Mouse (Mus musculus) T-helper 2 cell (primary cell): ENCODE data around the gene Tead1.

Experiments
- in situ Hi-C: fragments of 300-600 bp; cut with MboI, MseI; formaldehyde crosslinking; loops from one replicate; pipeline ENCODE4 v1.15.1; 2025; ENCODE audit warnings: high pct_unique_total_duplicates

Gene Tead1

DNA sequence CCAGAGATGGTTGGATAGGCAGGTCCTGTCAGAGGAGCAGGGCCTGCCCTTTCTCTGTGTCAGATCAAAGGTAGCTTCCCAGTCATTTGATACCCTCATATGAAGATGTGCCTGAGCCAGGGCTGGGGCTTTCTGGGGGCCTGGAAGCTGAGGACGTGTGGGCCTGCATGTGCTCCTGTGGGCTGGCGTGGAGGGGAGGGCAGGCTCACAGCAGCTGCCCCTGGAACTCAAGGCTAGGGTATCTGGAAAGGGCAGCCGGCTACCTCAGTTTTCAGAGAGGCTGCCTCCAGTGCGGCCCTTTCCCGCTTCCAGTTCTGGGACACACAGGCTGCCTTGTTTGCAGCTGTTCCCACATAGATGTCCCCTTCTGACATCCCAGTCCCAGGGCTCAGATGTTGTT is 96.7 kb downstream of the Tead1 start:
- in situ Hi-C loops: no loop called here

DNA sequence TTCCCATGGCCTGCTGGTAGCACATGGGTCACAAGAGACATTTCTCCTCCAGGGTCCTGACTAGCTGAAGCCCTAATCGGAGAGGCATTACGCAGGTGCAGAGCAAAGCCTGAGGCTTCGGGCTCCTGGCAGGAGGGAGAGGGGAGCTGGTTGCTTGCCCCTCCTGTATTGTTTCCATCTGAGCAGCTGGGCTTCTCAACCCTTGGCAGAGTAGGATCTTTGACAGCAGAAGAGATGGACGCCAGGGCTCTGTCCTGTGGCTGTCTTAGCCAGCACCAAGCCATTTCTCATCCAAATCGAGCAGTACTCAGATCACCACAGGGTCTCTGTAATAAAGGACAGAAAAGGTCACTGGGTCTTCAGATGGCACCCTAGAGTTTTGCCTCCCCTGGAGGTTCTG is 97.6 kb downstream of the Tead1 start:
- in situ Hi-C loops: no loop called here

DNA sequence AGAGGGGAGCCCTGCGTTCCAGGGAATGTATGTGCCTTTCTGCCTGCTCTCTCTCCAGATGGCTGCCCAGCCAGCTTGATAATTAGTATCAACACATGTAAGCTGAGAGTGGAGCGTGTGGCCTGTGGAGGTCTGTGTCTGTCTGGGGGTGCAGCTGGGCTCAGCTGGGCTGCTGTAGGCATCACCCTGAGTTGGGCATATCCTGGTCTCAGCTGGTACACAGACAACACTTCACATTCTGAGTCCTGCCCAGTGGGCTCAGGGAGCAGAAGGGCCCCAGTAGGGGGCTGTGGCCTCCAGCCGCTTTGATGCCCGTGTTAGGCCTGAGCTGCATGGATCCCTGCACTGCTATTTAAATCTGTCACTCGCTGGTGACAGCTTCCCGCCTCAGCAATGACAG is 100.5 kb downstream of the Tead1 start:
- in situ Hi-C loops: no loop called here

DNA sequence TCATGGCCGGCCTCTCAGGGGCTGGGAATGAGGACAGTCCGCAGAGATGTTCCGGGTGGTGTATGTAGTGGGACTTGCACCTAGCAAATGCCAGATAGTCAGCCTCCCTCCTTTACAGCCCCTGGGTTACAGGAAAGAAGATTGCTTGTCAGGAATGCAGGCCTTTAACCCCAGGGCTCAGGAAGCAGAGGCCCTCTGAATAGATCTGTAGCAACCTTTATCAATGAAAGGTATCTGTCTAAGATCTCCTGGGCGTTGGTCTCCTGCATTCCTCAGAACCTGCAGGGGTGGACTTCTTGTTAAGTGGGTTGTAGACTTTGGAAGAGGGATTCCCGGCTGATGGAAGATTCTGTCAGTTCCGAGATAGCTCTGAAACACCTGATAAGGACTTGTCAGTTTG is 101.8 kb downstream of the Tead1 start:
- in situ Hi-C loops: no loop called here

DNA sequence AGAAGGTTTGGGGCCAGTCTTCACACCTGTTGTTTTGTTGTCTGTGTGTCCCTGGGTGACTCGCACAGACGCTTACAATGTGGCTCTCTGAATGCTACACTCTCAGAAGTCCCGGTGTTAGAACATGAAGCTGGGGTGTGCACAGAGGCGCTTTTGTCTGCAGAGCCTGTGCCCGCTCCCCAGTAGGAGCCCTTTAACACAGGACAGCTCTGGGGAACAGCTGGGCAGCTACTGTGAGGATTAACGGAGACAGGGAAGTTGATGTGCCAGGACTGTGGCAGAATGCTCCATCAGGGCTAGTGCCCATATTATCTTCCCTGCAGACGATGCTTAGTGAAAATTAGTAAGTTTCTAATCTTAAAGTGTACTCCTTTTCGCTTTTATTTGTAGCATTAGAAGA is 102.9 kb downstream of the Tead1 start:
- in situ Hi-C loops: no loop called here

DNA sequence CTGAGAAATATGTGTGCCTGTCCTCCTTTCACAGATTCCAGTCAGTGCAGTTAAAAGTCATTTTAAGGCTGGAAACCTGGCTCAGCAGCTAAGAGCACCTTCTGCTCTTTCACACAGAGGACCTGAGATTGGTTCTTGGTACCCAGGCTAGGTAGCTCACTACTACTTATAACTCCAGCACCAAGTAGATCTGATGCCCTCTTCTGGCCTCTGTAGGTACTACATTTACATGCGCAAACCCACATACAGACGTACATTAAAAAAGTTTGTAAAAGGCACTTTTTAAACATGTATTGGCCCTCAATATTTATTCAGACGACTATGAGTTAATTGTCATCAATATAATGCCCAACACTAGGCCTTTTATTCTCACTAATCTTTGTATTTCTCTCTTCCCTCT is 105.2 kb downstream of the Tead1 start:
- in situ Hi-C loops: no loop called here

DNA sequence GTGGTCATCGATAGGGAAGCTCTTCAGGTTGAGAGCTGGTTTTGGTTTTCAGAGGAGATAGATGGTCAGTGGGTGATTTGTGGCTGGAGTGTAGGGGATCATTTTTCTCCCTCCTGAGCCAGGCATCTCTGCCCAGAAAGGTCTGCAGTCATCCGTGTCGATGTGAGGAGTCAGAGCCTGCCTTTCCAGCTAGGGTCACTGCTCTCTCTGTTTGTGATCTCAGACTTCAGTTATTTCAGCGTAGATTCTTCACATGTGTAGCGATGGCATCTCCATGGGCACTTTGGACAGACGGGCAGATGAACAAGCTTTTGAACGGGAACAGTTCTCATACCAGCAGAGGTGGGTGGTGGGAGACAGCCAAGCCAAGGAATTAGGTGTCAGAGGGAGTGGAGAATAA is 106.2 kb downstream of the Tead1 start:
- in situ Hi-C loops: no loop called here

DNA sequence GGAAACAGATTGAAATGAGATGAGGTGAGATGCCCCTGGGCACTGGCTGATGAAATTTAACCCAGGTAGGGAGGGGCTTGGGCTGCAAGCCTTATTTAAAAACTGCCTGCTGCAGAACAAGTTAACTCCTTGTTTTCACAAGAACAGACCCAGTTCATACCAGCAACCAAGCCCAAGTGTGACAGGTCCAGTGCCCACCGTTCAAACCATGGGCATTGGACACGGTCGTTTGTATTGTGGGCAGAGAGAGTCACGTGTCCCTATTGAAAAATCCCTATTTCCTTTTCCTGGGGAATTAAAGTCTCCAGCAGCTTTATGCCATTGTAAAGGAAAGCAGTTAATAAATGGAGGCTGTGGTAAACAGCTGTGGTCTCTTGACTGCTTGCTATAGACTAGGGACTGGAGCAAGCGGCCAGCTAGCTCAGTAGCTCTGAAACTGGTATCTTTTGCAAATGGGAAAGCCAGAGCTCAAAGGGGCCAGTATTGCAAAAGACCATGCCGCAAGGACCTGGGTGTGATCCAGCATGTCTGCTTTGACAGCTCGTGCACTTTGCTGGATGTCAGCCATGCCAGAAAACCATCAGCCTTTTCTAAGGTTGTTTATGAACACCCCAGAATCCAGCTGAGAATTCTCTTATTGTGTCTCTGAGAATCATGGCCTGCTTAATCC is 107.6 kb downstream of the Tead1 start:
- in situ Hi-C loops: no loop called here

DNA sequence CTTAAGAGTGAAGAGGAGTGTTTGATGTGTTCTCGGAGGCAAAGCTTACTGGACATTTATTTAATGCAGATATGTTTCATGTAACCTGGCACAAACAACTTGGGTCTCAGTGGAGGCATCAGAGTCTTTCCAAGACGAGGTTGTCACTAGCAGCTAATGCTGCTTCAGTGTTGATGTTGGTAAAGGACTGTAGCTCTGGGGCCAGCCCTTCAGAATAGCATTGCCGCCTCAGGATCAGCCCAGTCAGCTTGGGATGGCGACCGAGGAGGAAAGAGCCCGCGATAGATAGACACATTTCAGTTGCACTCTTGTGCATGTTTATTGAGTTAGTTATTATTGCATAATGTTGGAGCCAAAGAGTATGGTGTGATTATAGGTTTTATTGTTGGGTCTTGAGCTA is 108.2 kb downstream of the Tead1 start:
- in situ Hi-C loops: no loop called here

DNA sequence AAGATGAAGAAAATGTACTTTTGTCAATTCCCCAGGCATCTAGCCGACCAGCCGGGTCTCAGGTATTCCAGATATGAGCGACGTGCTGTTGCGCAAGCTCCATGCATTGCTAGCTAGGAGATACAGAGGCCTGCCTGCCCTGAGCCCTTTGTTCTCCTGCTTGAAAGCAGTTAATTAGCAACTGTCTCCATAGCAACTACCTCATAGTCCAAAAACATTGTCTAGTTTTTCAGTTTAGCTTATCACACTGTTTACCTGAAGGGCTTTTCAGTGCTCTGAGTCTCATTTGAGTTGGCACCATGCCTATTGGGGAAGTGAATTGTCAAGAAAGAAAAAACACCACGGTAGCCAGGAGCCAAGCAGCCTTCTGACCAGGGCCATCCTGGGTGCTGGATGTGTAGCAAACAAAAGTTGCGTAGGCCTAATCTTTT is 109.2 kb downstream of the Tead1 start:
- in situ Hi-C loops: no loop called here

DNA sequence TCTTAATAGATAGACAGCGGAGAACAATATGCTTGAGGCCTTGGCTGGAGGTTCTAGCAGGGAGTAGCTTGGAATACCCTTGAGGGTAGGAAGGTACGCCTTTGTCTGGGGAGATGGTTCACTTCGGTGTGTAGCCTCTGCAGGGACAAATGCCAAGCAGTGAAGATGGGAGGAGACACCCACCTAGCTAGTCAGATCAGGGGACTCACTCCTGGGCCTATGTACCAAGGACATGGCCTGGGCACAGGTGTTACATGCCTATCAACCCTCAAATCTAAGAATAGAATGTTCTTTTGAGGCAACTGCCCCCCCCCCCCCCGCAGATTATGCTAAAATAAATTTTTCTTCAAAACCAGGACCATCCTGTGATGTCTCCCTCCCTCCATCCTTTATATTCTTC is 110.6 kb downstream of the Tead1 start:
- in situ Hi-C loops: no loop called here

DNA sequence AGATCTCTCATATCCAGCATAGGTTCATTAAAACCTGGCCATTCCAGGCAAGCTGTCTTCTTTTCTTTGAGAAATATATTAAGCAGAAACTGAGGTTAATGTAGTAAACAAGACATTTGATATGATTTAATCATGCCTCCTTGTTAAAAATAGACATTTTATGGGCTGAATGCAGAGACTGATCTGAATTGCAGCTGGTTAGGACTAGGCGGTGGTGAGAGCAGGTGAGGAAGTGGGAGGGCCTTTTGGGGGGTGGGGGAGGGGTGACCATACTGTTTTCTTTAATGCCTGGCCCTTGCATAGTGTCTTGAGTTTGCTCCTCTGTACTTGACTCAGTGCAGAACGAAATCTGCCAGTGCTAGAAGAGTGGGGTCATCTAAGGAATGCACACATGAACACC is 111.2 kb downstream of the Tead1 start:
- in situ Hi-C loops: no loop called here

DNA sequence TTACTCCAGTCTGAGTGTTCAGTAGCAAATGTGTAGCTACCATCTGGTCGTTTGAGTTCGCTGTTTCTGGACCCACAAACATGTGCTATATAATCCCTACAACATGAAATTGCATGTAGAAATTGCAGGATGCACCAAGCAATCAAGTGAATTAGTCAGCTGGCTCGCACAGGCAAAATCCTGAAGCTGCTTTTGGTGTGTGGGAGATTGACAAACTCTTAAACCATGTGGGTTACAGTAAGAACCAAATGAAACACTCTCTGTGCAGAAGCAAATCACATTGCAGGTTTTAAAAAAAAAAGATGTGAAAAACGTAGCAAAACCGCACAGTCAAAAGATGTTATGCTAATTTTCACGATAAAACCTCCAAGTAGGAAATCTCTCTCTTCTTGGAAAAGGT is 113.6 kb downstream of the Tead1 start:
- in situ Hi-C loops: no loop called here

DNA sequence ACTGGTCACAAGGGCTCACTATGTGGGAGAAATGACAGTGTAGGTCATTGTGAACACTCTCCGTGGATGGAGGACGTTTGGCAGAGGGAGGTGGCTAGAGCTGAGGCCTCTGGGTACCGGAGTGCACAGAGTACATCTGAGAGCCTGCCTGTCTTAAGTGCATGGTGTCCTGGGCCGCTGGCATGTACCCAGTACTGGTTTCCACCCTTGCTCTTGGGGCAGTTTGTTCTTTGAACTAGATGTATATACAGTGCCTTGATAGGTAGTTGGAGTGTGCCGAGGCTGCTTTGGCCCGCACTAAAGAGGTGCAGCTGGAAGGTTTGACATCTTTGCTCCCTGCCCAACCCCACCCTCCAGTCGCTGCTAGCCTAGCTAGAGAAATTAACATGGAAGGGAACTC is 114.8 kb downstream of the Tead1 start:
- in situ Hi-C loops: no loop called here

DNA sequence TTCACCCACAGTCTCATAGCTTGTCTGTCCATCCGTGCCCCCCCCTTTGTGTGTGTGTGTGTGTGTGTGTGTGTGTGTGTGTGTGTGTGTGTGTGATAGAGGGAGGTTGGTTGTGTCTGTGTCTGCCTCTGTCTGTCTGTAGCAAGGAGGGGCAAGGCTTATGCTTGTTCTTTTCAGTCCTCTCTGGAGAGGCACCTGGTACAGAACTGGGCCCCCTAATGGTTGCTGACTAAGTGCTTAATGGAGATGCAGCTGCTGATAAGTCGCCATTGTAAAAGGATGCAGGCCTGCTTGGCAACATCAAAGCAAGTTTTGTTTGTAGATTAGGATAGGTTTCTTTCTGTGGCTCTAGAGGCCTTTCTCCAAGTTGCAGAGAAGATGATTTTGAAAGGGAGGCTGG is 115.4 kb downstream of the Tead1 start:
- in situ Hi-C loops: no loop called here

DNA sequence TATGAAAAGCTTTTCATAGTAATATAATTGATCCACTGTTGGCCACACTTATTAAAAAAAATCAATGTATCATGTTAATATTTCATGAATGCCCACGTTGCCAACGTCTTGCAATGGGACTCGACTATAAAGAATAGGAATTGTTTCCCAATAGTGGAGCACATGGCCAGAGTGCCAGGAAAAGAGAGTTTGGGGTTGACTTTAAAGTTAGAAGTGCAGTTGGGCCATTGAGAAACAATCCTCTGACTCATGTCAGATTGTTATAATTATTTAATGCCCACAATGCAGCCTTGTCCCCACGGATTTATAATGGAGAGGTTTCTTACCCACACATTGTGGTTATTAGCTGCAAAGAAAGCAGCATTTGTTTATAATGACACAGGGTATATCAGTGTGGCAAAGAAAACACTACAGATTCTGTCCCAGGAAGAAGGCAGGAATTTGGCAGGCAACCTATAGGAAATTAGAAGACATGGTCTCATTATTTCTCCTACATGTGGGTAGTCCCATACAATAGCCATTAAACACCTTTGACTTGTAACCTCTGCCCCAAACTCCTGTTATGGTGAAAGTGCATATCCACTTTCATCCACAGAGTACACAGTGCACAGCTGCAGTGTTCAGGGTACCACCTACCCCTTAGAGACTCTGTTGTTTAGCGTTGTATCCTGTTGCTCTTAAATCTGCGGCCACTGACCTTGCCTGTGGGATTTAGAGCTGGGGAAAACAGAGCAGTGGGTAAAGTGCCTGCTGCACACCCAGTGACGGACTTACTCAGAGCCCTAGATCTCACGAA is 118.6 kb downstream of the Tead1 start:
- in situ Hi-C loops: no loop called here

DNA sequence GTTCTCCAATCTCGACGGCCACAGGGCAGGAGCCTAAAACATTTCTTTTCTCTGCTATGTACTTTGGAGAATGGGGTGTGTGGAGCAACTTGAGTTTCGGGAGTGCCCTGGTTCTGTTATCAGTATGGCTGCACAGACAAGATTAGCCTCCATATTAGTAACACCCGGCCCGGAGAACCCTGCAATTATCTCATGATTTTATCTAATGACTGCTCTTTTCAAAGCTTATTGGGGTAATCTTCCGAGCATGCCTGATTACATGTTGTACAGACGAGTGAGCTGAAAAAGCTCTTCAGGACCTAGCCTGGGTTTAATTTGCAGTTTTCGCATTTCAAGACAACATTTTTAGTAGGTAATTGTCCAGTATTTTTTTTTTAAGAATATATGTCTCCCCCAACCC is 122.6 kb downstream of the Tead1 start:
- in situ Hi-C loops: no loop called here

DNA sequence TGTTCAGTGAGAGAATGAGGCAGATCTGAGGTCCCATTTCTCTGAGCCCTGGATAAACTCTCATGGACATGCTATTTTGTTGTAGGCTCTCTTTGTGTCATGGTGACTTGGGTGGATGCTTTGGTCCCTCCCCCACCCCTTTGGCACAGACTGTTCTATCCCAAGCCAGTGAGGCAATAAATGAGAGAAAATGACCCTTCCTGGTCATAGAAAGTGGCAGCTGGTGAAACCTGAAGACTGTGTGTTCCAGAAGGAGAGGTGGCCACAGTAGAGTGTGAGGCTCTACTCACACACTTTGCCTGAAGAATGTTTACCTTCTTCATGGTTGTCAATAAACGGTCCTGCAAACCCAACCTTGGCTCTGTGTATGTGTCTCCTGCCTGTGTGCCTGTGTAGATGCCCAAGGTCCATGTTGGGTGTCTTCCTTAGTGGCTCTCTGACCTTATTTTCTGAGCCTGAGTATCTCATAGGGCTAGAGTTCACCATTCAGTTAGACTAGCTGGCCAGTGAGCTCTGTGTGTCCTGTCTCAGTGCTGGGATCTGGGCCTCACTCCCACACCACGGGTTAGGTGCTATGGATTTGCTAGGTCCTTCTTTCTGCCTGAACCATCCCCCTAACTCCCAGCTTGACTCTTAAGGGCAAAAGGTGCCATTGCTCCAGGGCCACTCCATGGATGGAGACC is 127.7 kb downstream of the Tead1 start:
- in situ Hi-C loops: no loop called here

DNA sequence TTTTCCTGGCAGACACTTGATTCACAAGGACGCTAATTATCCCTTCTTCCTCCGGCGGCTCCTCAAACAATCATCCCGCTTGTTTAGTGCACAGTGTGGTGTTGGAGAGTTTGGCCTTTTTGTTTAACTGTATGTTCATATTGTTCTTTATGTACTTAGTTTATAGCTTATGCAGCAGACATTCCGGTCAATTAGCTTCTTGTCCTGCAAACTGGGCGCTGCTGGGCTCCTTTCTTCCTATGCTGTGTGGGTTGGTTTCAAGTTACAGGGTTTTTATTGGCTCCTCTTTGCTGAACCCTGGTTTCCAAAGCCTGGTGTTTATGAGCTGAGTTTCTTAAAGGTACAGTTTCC is 128.3 kb downstream of the Tead1 start:
- in situ Hi-C loops: no loop called here

DNA sequence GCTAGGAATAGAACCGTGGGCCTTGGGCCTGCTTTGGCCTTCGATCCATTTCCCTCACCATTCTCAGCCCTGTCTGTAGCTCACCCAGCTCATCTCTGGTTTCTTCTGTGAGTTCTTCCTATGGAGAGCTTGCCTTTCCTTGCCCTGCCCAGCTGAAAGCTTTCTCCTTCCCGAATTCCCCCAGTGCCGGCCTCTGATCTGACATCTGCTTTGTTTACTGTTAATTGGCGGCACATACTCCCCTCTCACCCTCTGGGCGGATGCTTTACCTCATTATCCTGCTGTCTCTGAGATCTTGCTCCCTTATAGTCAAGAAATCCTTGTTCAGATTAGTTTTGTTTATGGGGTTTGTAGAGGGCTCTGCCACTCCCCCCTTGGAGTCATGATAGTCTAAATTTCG is 131.6 kb downstream of the Tead1 start:
- in situ Hi-C loops: no loop called here

DNA sequence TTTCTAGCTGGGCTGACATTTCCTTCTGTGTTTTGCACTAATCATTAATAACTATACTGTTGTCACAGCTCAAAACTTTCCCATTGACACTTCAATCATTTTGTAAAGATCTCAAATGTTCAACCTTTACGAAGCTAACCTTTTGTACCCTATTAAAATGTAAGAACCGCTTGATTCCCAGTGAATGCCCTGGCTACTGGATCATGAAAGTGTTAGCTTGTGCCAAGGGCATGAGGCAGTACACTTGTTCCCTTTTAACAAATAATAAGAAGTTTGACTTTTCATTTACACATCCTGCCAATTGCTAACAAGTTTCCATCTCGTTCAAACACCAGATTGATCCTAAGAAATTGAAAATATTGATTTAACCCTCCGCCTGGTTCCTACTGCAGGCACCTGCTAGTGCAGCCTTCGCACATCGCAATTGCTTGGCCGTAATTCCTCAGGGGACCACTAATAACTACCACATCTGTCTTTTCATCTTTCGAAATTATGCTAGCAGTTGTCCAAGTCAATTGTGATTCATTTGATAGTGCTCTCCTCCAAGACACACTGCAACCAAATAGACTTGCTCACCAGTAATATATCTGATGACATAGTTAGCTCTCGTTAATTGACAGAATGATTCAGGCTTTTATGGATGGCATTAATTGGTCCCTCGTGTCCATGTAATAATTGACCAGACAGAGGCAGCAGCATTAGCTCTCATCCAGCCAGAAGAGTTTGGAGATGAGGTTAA is 133.1 kb downstream of the Tead1 start:
- in situ Hi-C loops: no loop called here

DNA sequence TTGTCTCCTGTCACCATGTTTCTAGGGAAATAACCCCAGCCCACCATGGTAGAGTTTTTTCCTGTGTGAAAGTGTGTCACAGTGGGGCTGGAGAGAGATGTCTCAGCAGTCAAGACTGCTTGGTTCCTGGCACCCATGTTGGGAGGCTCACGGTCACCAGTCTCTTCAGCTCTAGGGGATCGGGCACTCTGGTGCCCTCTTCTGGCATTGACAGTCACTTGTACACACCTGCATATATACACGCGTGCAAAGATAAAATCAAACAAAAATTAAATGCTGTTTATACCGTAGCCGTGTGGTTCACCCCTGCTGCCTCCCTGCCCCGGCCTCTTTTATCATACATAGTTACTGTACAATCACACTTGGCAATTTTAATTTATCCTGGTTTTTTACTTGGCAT is 134.0 kb downstream of the Tead1 start:
- in situ Hi-C loops: no loop called here
